Mouse (Mus musculus): Measurements from ENCODE around the gene Wscd2. TPM values are rescaled to one million over a fixed set of nuclear protein-coding genes. Genes with fewer than 3 reads are reported as not detected.

Gene Wscd2
- total and polyA plus RNA-seq, 3 experiments = 0.38 to 0.51 (median 0.39) TPM

DNA sequence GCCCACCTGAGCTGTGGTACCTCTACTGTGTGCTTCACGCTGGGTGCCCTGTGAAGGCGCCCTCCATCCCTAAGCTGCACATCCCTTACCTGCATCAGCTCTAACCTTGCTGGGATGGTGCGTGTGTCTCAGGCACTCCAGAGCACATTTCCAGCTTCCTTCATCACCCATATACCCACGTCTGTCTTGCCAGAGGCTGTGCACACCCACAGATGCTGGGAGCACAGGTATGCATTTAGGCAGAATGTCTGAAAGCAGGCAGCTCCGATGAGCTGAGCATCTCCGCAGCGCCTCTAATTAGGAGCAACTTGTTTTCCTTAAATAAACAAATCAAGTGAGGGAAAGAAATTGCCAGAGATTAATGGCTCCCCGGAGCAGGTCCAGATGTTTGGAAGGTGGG is 3.9 kb downstream of the Wscd2 start:
- H3K9ac ChIP-seq (ENCODE audit: insufficient read depth, low read depth) = no peak overlapping the region
- peaks cover 74% of the 10 kb centered on the region for H3K27me3 ChIP-seq (replicated peaks)
- H3K4me3 ChIP-seq (replicated peaks in 1 of 3; ENCODE audit: low read depth in 2 of 3, low read length in 2 of 3, poor library complexity in 1 of 3) = no peak overlapping the region
- no peaks in the 10 kb centered on the region; a peak in 1 of 4 replicates for H3K4me1 ChIP-seq (ENCODE audit: control insufficient read depth in 1 of 2, insufficient read depth in 2 of 2)
- H3K27ac ChIP-seq (ENCODE audit: insufficient read depth, low read depth) = no peak overlapping the region
- H3K9me3 ChIP-seq (replicated peaks; ENCODE audit: low read length) = no peaks in the 10 kb centered on the region
- DNase-seq (ENCODE audit: extremely low read depth) = no peak
- no peak overlapping the region for H3K4me2 ChIP-seq (ENCODE audit: insufficient read depth, low read depth, poor library complexity, severe bottlenecking)
- in situ Hi-C loops (cut with MboI; ENCODE audit: low pct_ligation_motif_present, low pct_unique_long_range_greater_than_20kb, low sequenced_read_pairs) (no loop called here), dilution Hi-C loops (cut with MboI; ENCODE audit: extremely low pct_ligation_motif_present, extremely low pct_unique_long_range_greater_than_20kb, low sequenced_read_pairs) (no loop called here)
- no peaks in the 10 kb centered on the region for H3K79me2 ChIP-seq (replicated peaks; ENCODE audit: control insufficient read depth, extremely low read depth, insufficient read depth, poor library complexity, severe bottlenecking)
- TF ChIP-seq EP300 (IDR thresholded peaks at IDR 0.05; ENCODE audit: low read length) (no peak), MAZ (IDR thresholded peaks at IDR 0.05; ENCODE audit: low read depth, low read length) (no peak), CHD1 (IDR thresholded peaks at IDR 0.05; ENCODE audit: low read depth, low read length) (no peak), ZNF384 (IDR thresholded peaks at IDR 0.05; ENCODE audit: low read depth, low read length) (no peak), POLR2A (IDR thresholded peaks at IDR 0.05; ENCODE audit: low read depth, low read length) (no peak), USF1 (IDR thresholded peaks at IDR 0.05; ENCODE audit: low read depth, low read length) (no peak), MYC (IDR thresholded peaks at IDR 0.05; ENCODE audit: low read depth, low read length) (no peak), GABPA (IDR thresholded peaks at IDR 0.05; ENCODE audit: insufficient replicate concordance, low read depth, low read length) (no peak), MAFK (IDR thresholded peaks at IDR 0.05; ENCODE audit: insufficient replicate concordance, low read length) (no peak), POLR2AphosphoS2 (IDR thresholded peaks at IDR 0.05; ENCODE audit: low read depth, low read length) (no peak), TCF12 (IDR thresholded peaks at IDR 0.05; ENCODE audit: low read depth, low read length) (no peak), ZKSCAN1 (IDR thresholded peaks at IDR 0.05; ENCODE audit: borderline replicate concordance, low read depth, low read length) (no peak), NRF1 (IDR thresholded peaks at IDR 0.05; ENCODE audit: low read depth, low read length) (no peak), JUND (conservative IDR thresholded peaks at IDR 0.05; ENCODE audit: low read depth, low read length) (no peak), ELF1 (IDR thresholded peaks at IDR 0.05; ENCODE audit: low read depth, low read length) (no peak), E2F4 (IDR thresholded peaks at IDR 0.05; ENCODE audit: insufficient replicate concordance, low read depth, low read length) (no peak)
- no peaks in the 10 kb centered on the region for H3K36me3 ChIP-seq (replicated peaks in 1 of 2; ENCODE audit: control insufficient read depth in 1 of 2, insufficient read depth in 1 of 2, low read length in 1 of 2)

DNA sequence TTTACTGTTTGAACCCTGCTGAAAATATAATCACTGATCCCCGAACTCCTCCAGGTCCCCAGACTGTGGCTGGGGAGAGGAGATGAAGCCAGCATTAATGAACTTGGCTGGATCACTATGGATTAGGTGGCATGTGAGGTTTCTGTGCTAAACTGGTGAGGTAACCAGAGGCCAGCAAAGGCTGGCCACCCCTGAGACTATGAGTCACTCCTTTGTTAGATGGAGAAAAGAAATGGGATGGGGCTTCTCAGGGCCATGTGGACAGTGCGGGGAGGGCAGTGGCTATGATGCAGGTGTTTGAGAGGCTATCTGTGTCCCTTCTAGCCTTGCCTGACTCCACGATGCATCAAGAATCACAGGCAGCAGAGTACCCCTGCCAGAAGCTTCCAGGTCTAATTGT is 6.8 kb downstream of the Wscd2 start:
- dilution Hi-C loops (cut with MboI; ENCODE audit: extremely low pct_ligation_motif_present, extremely low pct_unique_long_range_greater_than_20kb, low sequenced_read_pairs) = no loop called here
- Histone ChIP-seq H3K27me3 (replicated peaks) (peaks cover 78% of the 10 kb centered on the region), H3K9me3 (replicated peaks; ENCODE audit: low read length) (no peaks in the 10 kb centered on the region), H3K4me1 (ENCODE audit: control insufficient read depth in 1 of 2, insufficient read depth in 2 of 2) (no peaks in the 10 kb centered on the region; a peak in 1 of 4 replicates), H3K9ac (ENCODE audit: insufficient read depth, low read depth) (no peak overlapping the region), H3K4me2 (ENCODE audit: insufficient read depth, low read depth, poor library complexity, severe bottlenecking) (no peak overlapping the region), H3K36me3 (replicated peaks in 1 of 2; ENCODE audit: control insufficient read depth in 1 of 2, insufficient read depth in 1 of 2, low read length in 1 of 2) (no peaks in the 10 kb centered on the region), H3K79me2 (replicated peaks; ENCODE audit: control insufficient read depth, extremely low read depth, insufficient read depth, poor library complexity, severe bottlenecking) (no peaks in the 10 kb centered on the region), H3K27ac (ENCODE audit: insufficient read depth, low read depth) (no peak overlapping the region), H3K4me3 (replicated peaks in 1 of 3; ENCODE audit: low read depth in 2 of 3, low read length in 2 of 3, poor library complexity in 1 of 3) (no peak overlapping the region)
- TF ChIP-seq CTCF (conservative IDR thresholded peaks at IDR 0.05 in 1 of 2, IDR thresholded peaks at IDR 0.05 in 1 of 2; ENCODE audit: low read depth in 2 of 2, low read length in 2 of 2) (no peak), IRF4 (IDR thresholded peaks at IDR 0.05; ENCODE audit: low read depth, low read length) (no peak), E2F4 (IDR thresholded peaks at IDR 0.05; ENCODE audit: insufficient replicate concordance, low read depth, low read length) (no peak), POLR2A (IDR thresholded peaks at IDR 0.05; ENCODE audit: low read depth, low read length) (no peak)
- no peak for DNase-seq (ENCODE audit: extremely low read depth)
- in situ Hi-C loops (cut with MboI; ENCODE audit: low pct_ligation_motif_present, low pct_unique_long_range_greater_than_20kb, low sequenced_read_pairs) = no loop called here

Data from CH12.LX (cell line).